In the genomic region with DNA sequence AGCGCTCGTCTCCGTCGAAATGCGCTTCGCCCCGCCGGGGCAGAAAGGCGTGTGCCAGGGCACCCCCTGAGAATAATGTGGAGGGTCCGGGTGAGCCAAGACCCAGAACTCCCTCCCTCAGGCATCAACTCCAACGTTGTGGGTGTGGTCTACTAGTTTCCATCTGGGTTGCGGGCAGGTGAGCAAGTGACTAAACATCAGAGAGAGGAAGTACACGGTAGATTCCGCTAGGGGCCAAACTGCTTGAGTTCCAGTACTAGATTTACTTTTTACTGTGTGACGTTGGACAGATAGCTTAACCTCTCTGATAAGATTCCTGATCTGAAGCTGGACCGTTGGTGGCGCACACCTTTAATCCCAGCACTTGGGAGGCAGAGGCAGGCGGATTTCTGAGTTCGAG, we compare ENCODE assay signal across 9 mouse cellular contexts. TPM values are rescaled to one million over a fixed set of nuclear protein-coding genes. Genes with fewer than 3 reads are reported as not detected.
DNase-seq lines count a peak whose midpoint lies in the region; ATAC-seq lines count a peak whose summit lies in the region.
"Had no signal": no experiment of that assay in that cellular context is flagged by ENCODE, and none has a peak within 500 bp of the region (broad histone marks: within the 10 kb centered on the region; RNA-seq: fewer than 3 reads in every experiment).

No protein-coding gene starts in this region.

- 23% methylated on average over 19 of the region's 19 CpGs for WGBS in lung, embryonic 16.5 days
- WGBS in embryonic facial prominence, embryonic 13.5 days = 29% methylated on average over 19 of the region's 19 CpGs
- 26% methylated on average over 19 of the region's 19 CpGs for WGBS in limb, embryonic 12.5 days

- ATAC-seq in lung, embryonic 16.5 days (ENCODE audit: low read depth) = no peak
- no peak for ATAC-seq in embryonic facial prominence, embryonic 13.5 days (ENCODE audit: insufficient number of reproducible peaks, insufficient read depth, low FRiP score, low TSS enrichment, low read depth)
- ATAC-seq in limb, embryonic 12.5 days (ENCODE audit: insufficient number of reproducible peaks, insufficient read depth, low FRiP score, low TSS enrichment, low read depth) = no peak
- peak; percentile 36; the same call in 1 of the 2 replicates for ATAC-seq in neutrophil, adult 5-6 weeks (ENCODE audit: extremely low read depth, insufficient number of reproducible peaks, low FRiP score, poor library complexity, severe bottlenecking)

- DNase-seq in lung, postnatal 10 days = no peak
- no peak for DNase-seq in cerebellum, adult 9-10 months
- no peak for DNase-seq in urinary bladder, adult 18-20 months (ENCODE audit: low spot score in 2 of 2)
- DNase-seq in gastrocnemius, postnatal 4 days (ENCODE audit: low spot score in 2 of 2) = no peak
- DNase-seq: kidney, postnatal 14 days had no signal

- peak overlapping the region; percentile 45 for H3K4me2 ChIP-seq in lung, embryonic 16.5 days (ENCODE audit: low read depth, low read length)
- peak overlapping the region; percentile 52 for H3K4me2 ChIP-seq in embryonic facial prominence, embryonic 13.5 days
- H3K4me2 ChIP-seq in limb, embryonic 12.5 days = peak overlapping the region; percentile 51

- no peak overlapping the region for H3K27ac ChIP-seq in lung, embryonic 16.5 days (ENCODE audit: low read length)
- no peak overlapping the region for H3K27ac ChIP-seq in embryonic facial prominence, embryonic 13.5 days
- H3K27ac ChIP-seq in limb, embryonic 12.5 days = no peak overlapping the region

- H3K9me3 ChIP-seq in lung, embryonic 16.5 days (ENCODE audit: control insufficient read depth, low read length) = no peaks in the 10 kb centered on the region
- no peaks in the 10 kb centered on the region for H3K9me3 ChIP-seq in embryonic facial prominence, embryonic 13.5 days
- H3K9me3 ChIP-seq in limb, embryonic 12.5 days = no peaks in the 10 kb centered on the region

- no peak overlapping the region for H3K9ac ChIP-seq in lung, embryonic 16.5 days (ENCODE audit: low read length)
- peak overlapping the region; percentile 44; the same call in 1 of the 2 replicates for H3K9ac ChIP-seq in embryonic facial prominence, embryonic 13.5 days
- no peak overlapping the region for H3K9ac ChIP-seq in limb, embryonic 12.5 days (replicated peaks)

- H3K27me3 ChIP-seq in lung, embryonic 16.5 days (ENCODE audit: control insufficient read depth, insufficient read depth, low read depth, low read length) = peaks cover 41% of the 10 kb centered on the region
- H3K27me3 ChIP-seq in embryonic facial prominence, embryonic 13.5 days = peaks cover 73% of the 10 kb centered on the region
- peaks cover 76% of the 10 kb centered on the region for H3K27me3 ChIP-seq in limb, embryonic 12.5 days

- H3K36me3 ChIP-seq in lung, embryonic 16.5 days (ENCODE audit: control insufficient read depth, insufficient read depth, low read length) = no peaks in the 10 kb centered on the region
- H3K36me3 ChIP-seq in embryonic facial prominence, embryonic 13.5 days = no peaks in the 10 kb centered on the region
- no peaks in the 10 kb centered on the region for H3K36me3 ChIP-seq in limb, embryonic 12.5 days

- peaks cover 36% of the 10 kb centered on the region for H3K4me1 ChIP-seq in lung, embryonic 16.5 days (replicated peaks; ENCODE audit: control insufficient read depth, insufficient read depth, low read length)
- H3K4me1 ChIP-seq in embryonic facial prominence, embryonic 13.5 days = peaks cover 17% of the 10 kb centered on the region
- peaks cover 37% of the 10 kb centered on the region for H3K4me1 ChIP-seq in limb, embryonic 12.5 days (replicated peaks)

- H3K4me3 ChIP-seq in lung, embryonic 16.5 days (ENCODE audit: low read length) = peak overlapping the region; percentile 24
- H3K4me3 ChIP-seq in embryonic facial prominence, embryonic 13.5 days = peak overlapping the region; percentile 28
- peak overlapping the region; percentile 26 for H3K4me3 ChIP-seq in limb, embryonic 12.5 days (replicated peaks)

RNA-seq across cellular contexts. Expression of a gene that starts 7.5 kb away (rescaled TPM):
- 0.39 TPM in 1 of 2 replicates, not detected in the other for polyA plus RNA-seq in lung, embryonic 16.5 days (2015; fragmentation: Nextera tagmentation; extraction: Ambion mirVana)
- 0.32 and 0.76 TPM in 2 replicates for polyA plus RNA-seq in embryonic facial prominence, embryonic 13.5 days (2015; fragmentation: Nextera tagmentation; extraction: Ambion mirVana)
- 0.44 TPM in 1 of 2 replicates, not detected in the other for polyA plus RNA-seq in limb, embryonic 12.5 days (2016; fragmentation: Nextera tagmentation; extraction: Ambion mirVana)
- 0.93 and 2.6 TPM in 2 replicates for total RNA-seq in neutrophil, adult 5-6 weeks (2017)
- not detected for total RNA-seq in gastrocnemius, postnatal 4 days (2021)

RNA-seq across cellular contexts. Expression of a gene that starts 15.7 kb away (rescaled TPM):
- 0.53 and 0.82 TPM in 2 replicates for polyA plus RNA-seq in lung, embryonic 16.5 days (2015; fragmentation: Nextera tagmentation; extraction: Ambion mirVana)
- polyA plus RNA-seq in embryonic facial prominence, embryonic 13.5 days (2015; fragmentation: Nextera tagmentation; extraction: Ambion mirVana) = 0.07 TPM in 1 of 2 replicates, not detected in the other
- not detected in 2 replicates for polyA plus RNA-seq in limb, embryonic 12.5 days (2016; fragmentation: Nextera tagmentation; extraction: Ambion mirVana)
- not detected in 2 replicates for total RNA-seq in neutrophil, adult 5-6 weeks (2017)
- under 1 TPM; 0.15 to 0.34 TPM for total RNA-seq in gastrocnemius, postnatal 4 days (2021)

RNA-seq across cellular contexts. Expression of a gene that starts 17.9 kb away (rescaled TPM):
- polyA plus RNA-seq in lung, embryonic 16.5 days (2015; fragmentation: Nextera tagmentation; extraction: Ambion mirVana) = 1.7 and 1.8 TPM in 2 replicates
- polyA plus RNA-seq in embryonic facial prominence, embryonic 13.5 days (2015; fragmentation: Nextera tagmentation; extraction: Ambion mirVana) = 2.6 and 2.9 TPM in 2 replicates
- polyA plus RNA-seq in limb, embryonic 12.5 days (2016; fragmentation: Nextera tagmentation; extraction: Ambion mirVana) = 4.2 and 4.5 TPM in 2 replicates
- 0.25 TPM in 1 of 2 replicates, not detected in the other for total RNA-seq in neutrophil, adult 5-6 weeks (2017)
- total RNA-seq in gastrocnemius, postnatal 4 days (2021) = 1 to 10 TPM; 4.7 to 5.4 TPM

RNA-seq across cellular contexts. Expression of a gene that starts 27.9 kb away (rescaled TPM):
- polyA plus RNA-seq in lung, embryonic 16.5 days (2015; fragmentation: Nextera tagmentation; extraction: Ambion mirVana) = 12.3 and 13.9 TPM in 2 replicates
- polyA plus RNA-seq in embryonic facial prominence, embryonic 13.5 days (2015; fragmentation: Nextera tagmentation; extraction: Ambion mirVana) = 17.9 and 21.9 TPM in 2 replicates
- 12.0 and 18.6 TPM in 2 replicates for polyA plus RNA-seq in limb, embryonic 12.5 days (2016; fragmentation: Nextera tagmentation; extraction: Ambion mirVana)
- total RNA-seq in neutrophil, adult 5-6 weeks (2017) = 59.3 and 61.3 TPM in 2 replicates
- total RNA-seq in gastrocnemius, postnatal 4 days (2021) = 10 to 100 TPM; 34.6 to 40.1 TPM

RNA-seq across cellular contexts. Expression of a gene that starts 36.1 kb away (rescaled TPM):
- polyA plus RNA-seq in lung, embryonic 16.5 days (2015; fragmentation: Nextera tagmentation; extraction: Ambion mirVana) = 0.41 and 0.62 TPM in 2 replicates
- polyA plus RNA-seq in embryonic facial prominence, embryonic 13.5 days (2015; fragmentation: Nextera tagmentation; extraction: Ambion mirVana) = 3.5 and 3.9 TPM in 2 replicates
- polyA plus RNA-seq in limb, embryonic 12.5 days (2016; fragmentation: Nextera tagmentation; extraction: Ambion mirVana) = 3.4 and 3.6 TPM in 2 replicates
- total RNA-seq in neutrophil, adult 5-6 weeks (2017) = 0.37 and 1.0 TPM in 2 replicates
- 1 to 10 TPM; 1.8 to 2.6 TPM for total RNA-seq in gastrocnemius, postnatal 4 days (2021)
